Mouse (Mus musculus): Measurements from ENCODE around the gene Gm20547. TPM values are rescaled to one million over a fixed set of nuclear protein-coding genes. Genes with fewer than 3 reads are reported as not detected.
A peak's percentile ranks its signal among the peaks of the same experiment; 100 is the strongest.

Gene Gm20547
- total RNA-seq, 2 experiments from 2014 or later: 0.19 TPM; not detected in 1

DNA sequence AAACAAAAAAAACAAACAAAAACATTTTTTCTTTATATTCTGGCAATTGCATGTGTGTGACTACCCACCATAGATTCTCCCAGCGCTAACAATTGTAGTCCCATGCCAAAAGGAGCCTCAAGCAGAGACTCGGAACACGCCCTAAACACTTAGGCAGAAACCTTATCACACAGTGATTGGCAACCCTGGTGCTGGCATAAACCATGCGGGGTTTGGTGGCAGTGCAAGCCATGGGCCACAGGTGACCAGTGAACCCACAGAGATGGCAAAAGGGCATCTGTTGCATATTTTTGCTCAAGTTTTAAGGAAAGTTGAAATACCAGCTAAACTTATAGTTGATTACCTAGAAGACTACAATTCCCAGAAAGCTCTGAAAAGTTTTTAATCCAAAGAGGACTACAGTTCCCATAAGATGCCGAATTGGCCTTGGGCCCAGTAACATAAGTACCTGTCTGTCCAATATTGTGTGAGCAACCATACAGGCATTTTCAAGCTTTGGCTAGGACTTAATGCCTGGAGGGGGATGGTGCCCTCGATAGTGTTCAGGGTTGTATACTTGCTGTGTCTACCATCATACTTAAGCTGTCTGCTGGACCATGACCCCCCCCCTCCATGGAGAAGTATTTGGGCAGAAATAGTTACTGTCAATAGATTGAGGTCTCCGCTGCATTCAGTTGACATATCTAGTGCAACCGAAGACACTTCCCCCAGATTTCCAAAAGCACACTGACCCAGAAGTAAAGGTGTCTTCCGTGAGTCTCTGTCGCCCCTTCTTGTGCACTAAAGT, 15.7 kb upstream of the Gm20547 start:
- DNase-seq (ENCODE audit: low spot score in 2 of 2): no peak

DNA sequence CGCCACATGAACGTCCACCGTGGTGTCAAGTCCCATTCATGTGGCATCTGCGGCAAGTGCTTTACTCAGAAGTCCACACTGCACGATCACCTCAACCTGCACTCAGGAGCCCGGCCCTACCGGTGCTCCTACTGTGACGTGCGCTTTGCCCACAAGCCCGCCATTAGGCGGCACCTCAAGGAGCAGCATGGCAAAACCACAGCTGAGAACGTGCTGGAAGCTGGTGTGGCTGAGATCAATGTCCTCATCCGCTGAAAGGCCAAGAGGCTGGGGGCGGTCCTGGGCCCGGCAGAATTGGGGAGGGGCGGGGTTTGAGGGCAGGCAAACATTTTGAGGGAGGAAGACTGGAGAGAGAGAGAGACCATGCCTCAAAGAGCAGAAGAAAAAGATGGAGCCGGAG, 14.5 kb upstream of the Gm20547 start:
- no peak for DNase-seq (ENCODE audit: low spot score in 2 of 2)

DNA sequence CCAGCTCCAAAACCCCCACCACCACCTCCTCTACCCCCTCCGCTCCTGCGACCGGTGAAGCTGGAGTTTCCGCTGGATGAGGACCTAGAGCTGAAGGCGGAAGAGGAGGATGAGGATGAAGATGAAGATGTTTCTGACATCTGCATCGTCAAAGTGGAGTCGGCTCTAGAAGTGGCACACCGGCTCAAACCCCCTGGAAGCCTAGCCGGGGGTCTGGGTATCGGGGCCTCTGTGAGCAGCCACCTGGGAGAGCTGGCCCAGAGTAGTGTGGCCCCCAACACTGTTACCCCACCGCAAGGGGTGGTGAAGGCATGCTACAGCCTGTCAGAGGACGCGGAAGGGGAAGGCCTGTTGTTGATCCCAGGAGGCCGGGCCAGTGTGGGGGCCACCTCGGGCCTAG, 13.9 kb upstream of the Gm20547 start:
- no peak for DNase-seq (ENCODE audit: low spot score in 2 of 2)

DNA sequence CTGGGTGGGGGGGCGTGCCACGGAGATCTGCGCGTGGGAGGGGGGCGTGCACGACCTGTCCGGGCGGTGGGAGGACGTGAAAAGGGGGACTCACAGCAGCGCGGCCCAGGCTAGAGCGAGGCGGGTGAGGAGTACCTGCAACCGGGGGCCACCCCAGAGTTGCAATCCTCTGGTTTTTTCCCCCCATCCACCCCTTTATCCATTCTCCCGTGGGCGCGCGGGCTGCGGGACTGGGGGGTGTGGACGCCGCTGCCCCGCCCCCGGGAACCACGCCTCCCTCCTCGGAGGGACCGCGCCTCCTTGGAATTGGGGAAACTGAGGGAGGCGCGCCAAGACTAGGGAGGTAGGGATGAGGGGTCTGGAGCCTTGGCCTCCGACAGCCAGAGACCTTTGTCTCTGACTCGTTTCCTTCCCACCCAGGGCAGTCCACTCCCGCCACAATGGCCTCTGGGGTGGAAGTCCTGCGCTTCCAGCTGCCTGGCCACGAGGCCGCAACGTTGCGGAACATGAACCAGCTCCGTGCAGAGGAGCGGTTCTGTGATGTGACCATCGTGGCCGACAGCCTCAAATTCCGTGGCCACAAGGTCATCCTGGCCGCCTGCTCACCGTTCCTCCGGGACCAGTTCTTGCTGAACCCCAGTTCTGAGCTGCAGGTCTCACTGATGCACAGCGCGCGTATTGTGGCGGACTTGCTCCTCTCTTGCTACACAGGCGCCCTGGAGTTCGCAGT, 13.1 kb upstream of the Gm20547 start:
- DNase-seq (ENCODE audit: low spot score in 2 of 2): peak; percentile 72 to 74

DNA sequence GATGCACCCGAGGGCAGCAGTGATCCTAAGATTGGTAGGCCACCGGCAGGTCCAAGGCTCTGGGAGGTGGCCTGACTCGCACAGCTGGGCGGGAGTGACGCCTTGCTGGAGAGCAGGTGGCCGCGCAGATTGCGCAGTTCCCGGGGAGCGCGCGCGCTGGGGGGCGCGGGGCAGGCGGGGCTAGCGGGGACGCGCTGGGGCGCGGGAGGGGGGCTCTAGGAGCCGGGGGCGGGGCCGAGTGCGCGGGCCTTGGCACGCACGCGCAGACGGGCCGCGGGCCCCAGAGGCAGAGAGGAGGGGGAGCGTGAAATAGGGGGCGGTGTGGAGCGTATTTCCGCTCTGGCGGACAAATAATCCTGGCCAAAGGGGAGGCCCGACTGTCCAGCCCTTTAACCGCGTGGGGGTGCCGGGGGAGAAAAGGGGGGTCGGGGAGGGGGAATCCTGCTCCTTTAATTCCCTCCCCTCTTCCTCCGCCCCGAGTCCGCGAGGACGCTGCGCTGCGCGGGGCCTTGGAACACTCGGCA, 12.3 kb upstream of the Gm20547 start:
- DNase-seq (ENCODE audit: low spot score in 2 of 2): peak; percentile 95 to 96

DNA sequence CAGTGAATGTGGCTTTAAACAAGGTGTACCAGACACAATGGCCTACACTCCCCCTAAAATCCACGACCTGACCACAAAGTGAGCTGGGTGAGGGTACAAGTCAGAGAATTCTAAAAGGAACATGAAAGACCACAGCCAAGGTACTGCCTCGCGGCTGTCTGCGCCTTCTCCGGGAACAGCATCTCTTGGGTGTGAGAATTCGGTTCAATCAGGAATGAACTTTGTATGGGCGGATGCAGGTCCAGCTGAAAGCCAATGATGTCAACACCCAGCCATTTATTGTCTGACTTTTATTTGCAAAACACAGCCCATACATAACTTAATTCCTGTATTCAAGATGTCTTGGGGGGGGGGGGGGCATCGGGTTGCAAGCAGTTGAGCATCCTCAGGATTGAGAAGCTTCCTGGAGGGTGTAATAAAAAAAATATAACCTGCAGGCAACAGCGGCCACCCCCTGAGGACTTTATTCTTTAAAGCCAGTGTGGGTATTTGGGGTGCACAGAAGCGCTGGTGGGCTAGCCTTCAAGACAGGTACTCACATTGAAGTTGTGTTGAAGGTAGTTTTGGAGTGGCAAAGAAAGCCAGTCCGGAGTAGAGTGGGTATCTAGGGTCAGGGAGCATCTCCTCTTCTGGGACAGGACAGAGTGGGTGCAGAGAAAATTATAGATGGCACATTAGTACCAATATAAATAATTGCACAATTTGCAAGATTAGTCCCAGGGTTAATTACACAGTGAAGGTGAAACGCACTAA, 11.4 kb upstream of the Gm20547 start:
- no peak for DNase-seq (ENCODE audit: low spot score in 2 of 2)

DNA sequence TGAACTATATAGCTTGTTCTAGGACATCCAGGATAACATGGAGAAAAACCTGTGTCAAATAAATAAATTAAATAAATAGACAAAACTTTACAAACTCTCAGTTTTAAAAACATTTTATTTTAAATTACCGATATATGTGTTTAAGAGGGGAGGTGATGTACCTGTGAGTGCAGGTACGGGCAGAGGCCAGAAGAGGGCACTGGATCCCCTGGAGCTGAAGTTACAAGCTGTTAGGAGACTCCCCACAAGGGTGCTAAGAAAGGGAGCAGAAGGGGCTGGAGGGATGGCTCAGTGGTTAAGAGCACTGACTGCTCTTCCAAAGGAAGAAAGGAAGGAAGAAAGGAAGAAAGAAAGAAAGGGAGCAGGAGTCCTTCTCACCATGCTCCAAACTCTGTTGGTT, 9.5 kb upstream of the Gm20547 start:
- no peak for DNase-seq (ENCODE audit: low spot score in 2 of 2)

DNA sequence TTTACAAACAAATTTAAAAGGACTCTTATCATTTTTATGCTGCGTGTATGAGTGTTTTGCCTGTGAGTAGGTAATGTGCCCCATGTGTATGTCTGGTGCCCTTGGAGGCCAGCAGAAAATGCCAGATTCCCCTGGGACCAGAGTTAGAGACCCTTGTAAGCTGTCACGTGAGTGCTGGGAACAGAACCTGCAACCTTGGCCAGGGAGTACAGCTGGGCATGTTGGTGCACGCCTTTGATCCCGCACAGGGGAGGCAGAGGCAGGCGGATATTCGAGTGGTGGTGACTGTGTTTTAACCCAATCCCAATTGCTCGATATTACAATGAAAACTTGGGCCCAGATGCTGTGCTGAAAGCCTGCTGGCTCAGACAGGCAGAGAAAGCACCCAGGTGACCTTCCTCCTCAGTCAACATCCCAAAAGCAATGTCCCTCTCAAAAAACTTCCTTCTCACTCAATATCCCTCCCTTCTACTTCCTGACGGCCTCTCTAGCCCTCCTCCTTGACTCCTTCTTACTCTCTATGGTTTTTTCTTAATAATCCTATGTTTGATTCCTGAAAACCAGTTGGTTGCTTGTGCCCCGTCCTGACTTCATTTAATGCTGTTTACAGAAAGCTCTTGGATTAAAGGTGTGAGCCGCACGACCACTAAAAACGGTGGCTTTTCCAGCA, 8.4 kb upstream of the Gm20547 start:
- DNase-seq (ENCODE audit: low spot score in 2 of 2): no peak

DNA sequence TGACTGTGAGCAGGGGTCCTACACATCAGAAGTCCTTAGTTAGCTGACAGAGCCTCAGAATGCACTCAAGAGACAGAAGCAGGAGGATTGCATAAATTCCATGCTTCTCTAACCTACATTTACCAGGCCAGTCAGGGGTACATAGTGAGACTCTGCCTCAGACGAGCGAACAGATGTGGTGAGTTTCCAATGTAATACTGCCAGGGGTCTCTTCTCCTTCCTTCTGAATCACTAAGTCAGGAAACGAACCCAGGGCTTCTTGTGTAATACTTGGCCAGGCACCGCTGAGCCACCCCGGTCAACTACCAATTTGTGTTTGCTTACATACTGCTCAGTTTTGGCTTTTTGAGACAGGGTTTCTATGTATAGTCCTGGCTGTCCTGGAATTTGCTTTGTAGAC, 6.1 kb upstream of the Gm20547 start:
- DNase-seq (ENCODE audit: low spot score in 2 of 2): no peak

DNA sequence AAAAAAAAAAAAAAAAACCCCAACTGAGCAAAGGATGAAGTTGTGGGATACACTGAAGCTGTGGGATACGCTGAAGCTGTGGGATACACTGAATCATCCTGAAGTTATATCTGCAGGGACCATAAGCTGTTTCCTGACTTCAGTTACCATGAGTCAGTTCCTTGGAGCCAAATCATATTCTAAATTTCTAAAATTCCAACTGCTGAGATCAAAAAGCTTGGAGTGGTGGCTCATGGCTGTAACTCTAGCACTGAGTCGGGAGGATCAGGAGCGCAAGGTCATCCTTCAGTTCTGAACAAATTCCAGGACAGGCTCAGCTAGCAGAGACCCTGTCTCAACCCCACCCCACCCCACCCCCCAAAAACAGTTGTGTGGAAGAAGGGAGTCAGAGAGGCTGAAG, 3.8 kb upstream of the Gm20547 start:
- no peak for DNase-seq (ENCODE audit: low spot score in 2 of 2)

DNA sequence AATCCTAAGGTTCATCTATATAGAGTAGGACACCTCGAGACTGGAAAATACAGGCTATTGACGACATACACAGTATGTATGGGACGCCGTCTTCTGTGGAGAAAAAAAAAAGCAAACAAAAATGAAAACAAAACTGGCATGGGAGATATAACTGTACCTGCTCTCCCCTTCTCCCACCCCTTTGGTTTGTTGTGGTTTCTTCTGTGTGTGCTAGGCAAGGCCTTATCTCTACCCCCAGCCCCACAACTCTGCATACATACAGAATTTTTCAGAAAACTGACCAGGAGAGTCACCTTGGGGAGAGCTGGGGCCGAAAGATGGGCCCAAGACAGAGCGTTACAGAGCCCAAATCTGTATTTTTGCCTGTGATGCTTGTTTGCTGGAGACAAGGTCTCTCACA, 2.9 kb upstream of the Gm20547 start:
- no peak for DNase-seq (ENCODE audit: low spot score in 2 of 2)

DNA sequence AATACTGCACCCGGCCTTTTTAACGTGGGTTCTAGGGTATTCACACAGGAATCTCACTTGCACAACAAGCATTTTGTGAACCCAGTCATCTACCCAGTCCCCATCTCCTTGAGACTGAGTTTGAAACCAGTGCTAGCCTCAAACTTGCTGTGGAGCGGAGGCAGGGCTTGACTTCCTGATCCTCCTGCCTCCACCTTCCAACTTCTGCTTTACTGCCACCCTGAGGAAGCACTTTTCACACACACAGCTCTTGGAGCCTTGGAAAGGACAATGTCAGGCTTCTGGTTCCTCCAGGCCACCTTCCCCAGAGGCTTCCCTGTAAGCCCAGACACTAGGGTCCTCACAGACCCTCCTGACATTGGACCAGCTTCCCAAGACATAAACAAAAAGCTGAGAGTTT, 1.5 kb upstream of the Gm20547 start:
- no peak for DNase-seq (ENCODE audit: low spot score in 2 of 2)

DNA sequence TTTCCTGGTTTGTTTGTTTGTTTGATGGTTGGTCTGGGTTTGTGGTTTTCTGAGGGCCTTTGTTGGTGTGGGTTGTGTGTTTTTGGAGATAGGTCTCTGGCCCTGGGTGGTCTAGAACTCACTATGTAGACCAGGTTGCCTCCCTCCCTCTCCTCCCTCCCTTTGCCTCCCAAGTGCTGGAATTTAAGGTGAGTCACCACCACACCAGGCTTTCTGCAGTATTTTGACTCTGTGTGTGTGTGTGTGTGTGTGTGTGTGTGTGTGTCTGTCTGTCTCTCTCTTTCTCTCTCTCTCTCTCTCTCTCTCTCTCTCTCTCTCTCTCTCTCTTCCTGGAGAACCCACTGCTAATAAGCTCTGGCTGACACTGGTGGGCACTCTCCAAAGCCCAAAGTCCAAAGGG, 676 bp downstream of the Gm20547 start:
- DNase-seq (ENCODE audit: low spot score in 2 of 2): no peak

DNA sequence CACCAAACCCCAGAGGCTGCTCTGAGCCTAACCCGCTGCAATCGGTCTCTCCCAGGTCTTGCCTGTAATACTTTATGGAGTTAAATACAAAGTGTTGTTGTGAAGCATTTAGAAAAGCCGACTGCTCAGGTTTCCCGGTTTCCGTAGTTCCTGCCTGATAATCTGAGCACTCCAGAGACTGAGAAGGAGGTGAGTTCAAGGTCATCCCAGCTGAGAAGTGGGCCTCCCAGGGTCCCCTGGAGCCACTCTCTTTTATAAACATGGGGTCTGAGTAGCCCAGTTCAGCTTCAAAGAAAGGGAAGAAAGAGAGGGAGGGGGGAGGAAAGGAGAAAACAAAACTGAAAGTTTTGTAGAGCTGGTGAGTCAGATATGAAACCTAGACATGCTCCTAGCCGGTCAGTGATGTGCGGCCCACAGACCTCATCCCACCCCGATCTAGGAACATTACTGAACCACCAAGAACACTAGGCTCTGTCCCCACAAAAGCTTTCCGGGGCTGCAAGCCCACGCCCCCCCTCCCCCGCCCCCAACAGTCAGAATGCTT, 2.4 kb downstream of the Gm20547 start, which contains the start of gene Zbtb12:
Zbtb12 (plus strand) TSS at position 148 of the 544 bp plus-strand sequence.
- no peak for DNase-seq (ENCODE audit: low spot score in 2 of 2)

DNA sequence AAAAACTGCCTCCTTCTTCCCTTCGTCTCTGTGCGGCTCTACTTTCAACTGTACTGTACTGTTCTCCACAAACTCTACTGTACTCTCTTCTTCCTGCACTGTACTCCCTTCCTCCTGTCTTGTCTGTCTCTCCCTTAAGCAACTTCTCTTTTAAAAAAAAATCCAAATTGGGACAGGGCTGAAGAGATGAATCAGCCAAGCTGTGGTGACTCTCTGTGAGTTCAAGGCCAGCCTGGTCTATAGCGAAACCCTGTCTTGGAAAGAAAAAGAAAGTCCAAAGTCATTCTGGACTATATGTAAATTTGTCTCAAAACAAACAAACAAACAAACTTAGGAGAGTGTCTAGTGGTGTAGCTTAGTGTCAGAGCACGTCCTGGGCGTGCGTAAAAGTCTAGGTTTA, 7.5 kb downstream of the Gm20547 start:
- no peak for DNase-seq (ENCODE audit: low spot score in 2 of 2)

DNA sequence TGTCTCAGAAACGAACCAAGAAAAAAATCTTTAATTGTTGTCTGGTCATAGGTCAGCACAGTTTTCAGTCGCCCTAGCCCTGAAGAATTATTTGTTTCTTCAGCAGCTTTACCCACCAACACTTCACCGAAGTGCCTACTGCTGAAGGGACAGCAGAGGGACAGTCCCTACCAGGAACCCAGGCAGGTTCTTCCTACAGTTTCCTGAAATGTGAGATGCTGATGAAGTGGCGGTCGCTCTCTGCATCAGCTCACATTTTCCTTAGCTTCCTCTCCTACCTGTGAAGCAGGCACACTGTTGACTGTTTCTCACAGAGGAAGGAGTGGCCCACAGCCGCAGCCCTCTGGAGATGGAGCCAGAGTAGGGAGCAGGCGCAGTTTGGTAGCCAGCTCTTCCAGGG, 15.9 kb downstream of the Gm20547 start:
- DNase-seq (ENCODE audit: low spot score in 2 of 2): no peak

DNA sequence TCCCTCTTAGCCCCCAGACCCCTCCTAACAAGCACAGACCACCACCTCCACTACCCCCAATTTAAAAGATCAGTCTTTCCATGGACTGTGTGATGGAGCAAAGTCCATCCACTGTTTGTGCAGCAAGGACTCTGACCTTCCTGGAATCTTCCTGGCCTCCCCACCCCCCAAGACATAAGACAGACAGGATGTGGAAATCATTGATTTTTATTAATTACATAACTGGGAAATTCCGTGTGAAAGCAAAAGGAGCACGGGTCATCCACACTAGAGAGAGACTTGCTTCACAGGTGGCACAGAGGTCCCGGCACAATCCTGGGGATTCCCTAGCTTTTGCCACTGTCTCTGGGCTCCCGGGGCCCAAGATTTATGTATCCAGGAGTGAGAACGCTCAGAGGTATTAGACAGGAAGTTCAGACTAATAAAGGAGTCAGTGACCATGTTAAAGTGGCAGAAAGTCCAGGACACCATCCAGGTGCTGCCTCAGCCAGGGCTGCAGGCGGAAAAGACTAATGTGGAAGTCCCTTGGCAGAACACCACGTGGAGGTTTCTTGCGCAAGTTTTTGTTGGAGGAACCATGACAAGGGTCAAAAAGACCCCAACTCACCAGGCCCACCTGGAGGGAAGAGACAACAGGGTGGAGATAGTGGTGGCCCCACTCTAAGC, 19.3 kb downstream of the Gm20547 start, which contains the start of gene Cfb:
Cfb (minus strand) TSS at position 103 of the 666 bp plus-strand sequence.
- DNase-seq (ENCODE audit: low spot score in 2 of 2): no peak

DNA sequence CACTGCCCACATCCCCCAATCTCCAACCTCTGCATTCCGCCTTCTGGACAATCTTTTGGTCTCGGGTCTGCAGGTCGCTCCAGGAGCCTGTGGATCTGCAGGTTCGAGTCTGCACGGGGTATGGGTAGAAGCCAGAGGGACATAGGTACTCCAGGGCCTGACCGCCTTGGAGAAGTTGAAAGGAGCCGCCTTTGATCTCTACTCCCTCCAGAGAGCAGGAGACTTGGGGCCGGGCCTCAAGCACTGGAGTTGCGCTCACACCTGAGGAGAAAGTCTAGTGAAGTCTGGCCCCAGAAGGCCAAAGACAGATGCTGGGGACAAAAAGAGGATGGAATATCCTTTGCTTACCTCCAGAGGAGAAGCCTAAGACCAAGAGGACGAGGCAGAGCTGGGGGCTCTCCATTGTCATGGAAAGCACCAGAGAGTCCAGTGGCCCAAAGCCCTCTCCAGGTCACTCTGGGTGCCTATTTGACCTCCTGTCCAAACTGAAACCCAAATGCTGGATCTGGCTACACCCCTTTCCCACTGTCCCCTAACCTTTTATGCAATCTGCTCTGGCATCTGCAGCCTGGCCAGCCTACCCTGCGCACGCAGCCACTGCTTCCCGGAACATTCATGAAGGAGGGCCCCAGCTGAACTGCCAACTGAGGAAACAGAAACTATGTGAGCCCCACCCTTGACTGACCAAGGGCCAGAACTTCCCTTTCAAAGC, 20.0 kb downstream of the Gm20547 start:
- DNase-seq (ENCODE audit: low spot score in 2 of 2): no peak

DNA sequence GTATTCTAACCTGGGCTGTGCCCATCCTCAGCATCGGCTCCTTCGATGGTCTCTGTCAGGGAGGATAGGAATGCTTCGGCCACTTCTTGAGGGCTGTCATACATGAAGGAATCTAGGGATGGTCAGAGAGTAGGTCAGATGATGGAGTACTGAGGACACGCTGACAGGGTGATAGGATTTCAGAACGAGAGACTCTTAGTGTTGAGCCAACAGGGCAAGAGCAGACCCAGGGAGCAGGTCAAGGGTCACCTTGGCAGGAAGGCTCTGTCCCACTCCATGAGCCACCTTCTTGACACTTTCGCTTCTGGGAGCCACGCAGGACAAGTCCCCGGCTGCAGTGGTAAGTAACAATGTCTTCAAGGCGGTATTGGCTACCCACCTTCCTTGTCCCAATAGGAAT, 21.3 kb downstream of the Gm20547 start:
- no peak for DNase-seq (ENCODE audit: low spot score in 2 of 2)
